Mouse (Mus musculus) olfactory bulb, adult 2 months (tissue): Measurements from ENCODE around the gene Blcap. TPM values are rescaled to one million over a fixed set of nuclear protein-coding genes. Genes with fewer than 3 reads are reported as not detected.

ENCODE experiments used
- H3K27ac ChIP-seq: fragments of 200-500 bp; 2 replicates; pipeline ENCODE4 v1.5.1; 2012; ENCODE audit warnings: low read depth, low read length; ENCODE audit not compliant: insufficient read depth
- H3K4me1 ChIP-seq: fragments of 200-500 bp; 2 replicates; pipeline ENCODE4 v1.6.1; 2012; ENCODE audit warnings: low read length; ENCODE audit not compliant: control insufficient read depth, insufficient read depth
- H3K4me3 ChIP-seq: fragments of 200-500 bp; 2 replicates; pipeline ENCODE4 v1.5.1; 2012; ENCODE audit warnings: mild to moderate bottlenecking, low read depth, low read length, moderate library complexity; ENCODE audit not compliant: insufficient read depth
- CTCF ChIP-seq: fragments of 200-500 bp; IDR thresholded peaks from 2 replicates; pipeline ENCODE4 v1.5.1; 2012; ENCODE audit warnings: low read depth, mild to moderate bottlenecking, low read length, moderate library complexity; ENCODE audit not compliant: insufficient read depth
- POLR2A ChIP-seq: fragments of 200-500 bp; IDR thresholded peaks from 2 replicates; pipeline ENCODE4 v1.6.1; 2012; ENCODE audit warnings: mild to moderate bottlenecking, low read depth, low read length, moderate library complexity; ENCODE audit not compliant: insufficient read depth
- WGBS: fragments of 180-500 bp; shearing (Covaris S2); methylation state at CpG from one replicate; pipeline ENCODE4 v1.1.7; 2018; 5-methylcytosine and 5-hydroxymethylcytosine counted together
- polyA plus RNA-seq: library from polyadenylated mRNA; stranded (reverse); fragments of >200 nt; gene quantifications from 2 replicates; pipeline ENCODE4 v1.2.4, GENCODE M21; 2012; ENCODE audit warnings: low replicate concordance; ENCODE audit not compliant: missing spikeins, insufficient read depth, insufficient read length

Gene Blcap
- polyA plus RNA-seq, 1 experiment = not detected

DNA sequence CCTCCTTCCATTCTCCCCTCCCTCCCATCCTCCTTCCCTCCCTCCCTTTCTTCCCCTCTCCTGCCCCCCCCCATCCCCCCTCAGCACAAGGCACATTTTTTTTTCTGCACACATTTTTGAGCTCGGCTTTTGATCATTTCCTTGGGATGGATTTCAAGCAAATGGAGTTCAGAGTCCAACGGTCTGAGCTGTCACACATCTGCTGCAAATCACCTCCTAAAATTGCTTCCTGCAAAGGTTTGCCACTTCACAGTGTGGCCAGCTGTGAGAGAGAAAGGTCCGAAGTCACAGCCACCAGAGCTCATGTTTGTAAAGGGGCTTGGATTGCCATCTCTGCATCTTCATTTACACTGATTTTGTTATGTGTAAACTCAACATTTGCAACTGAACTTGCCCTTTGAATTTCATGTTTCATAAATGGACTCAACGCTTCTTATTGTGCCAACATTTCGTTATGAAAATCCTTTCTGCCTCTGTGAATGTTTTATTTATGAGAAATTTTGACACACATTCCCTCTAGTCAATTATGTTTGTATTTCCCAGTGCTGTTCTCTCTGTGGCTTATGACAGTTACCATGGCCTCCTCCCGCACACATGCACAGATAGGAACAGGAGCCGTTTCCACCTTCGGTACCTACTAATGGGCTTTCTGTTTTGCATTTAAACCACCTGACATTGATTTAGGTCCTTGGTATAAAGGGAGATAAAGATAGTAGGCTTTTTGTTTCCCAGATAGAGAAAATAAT lies 39.2 kb downstream of the Blcap start:
- TF ChIP-seq CTCF (no peak), POLR2A (no peak)
- no peak overlapping the region for H3K4me3 ChIP-seq
- 54% methylated on average over 8 of the region's 8 CpGs for WGBS
- peaks cover 30% of the 10 kb centered on the region for H3K4me1 ChIP-seq
- H3K27ac ChIP-seq = no peak overlapping the region; the same call in 1 of the 2 replicates

DNA sequence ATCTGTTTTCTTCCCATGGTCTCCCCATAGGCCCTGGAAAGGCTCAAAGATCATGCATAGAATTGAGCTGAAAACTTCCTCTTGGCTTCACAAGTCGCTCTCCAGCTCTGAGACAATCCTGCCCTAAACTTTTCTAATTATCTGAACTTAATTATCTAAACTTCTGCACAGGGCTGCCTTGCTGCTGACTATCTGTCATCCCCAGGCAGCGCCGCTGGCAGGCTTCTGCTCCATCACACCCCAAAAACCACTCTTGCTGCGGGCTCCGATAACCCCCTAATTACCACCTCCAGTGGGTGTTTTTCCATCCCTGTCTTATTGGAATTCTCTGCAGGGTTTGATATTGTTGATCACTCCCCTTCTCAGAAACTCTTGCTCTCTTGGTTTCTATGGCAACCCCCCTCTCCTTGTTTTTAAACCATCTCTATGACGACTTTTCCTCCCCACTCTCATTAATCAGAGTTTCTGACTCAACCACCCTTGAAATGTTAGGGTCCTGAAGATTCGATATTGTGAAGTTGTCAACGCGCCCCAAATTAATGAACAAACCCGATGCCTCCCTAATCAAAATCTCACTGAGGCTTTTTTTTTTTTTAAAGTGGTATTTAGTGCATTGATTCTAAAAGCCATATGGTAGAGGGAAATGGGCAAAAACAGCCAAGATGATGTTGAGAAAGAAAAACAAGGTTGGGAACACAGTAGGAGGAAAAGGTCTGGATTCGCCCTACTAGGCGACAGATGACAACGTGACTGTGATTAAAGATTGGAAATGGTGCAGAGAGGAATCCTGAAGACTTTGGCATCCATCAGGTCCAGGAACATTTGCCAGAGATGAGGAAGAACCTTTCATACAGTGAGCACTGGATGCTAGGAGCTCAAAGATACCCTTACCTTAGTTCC lies 40.8 kb downstream of the Blcap start:
- H3K4me3 ChIP-seq = no peak overlapping the region
- peak overlapping the region; percentile 40 for H3K27ac ChIP-seq
- TF ChIP-seq CTCF (no peak), POLR2A (no peak)
- 20% methylated on average over 13 of the region's 13 CpGs for WGBS
- H3K4me1 ChIP-seq = peaks cover 31% of the 10 kb centered on the region

DNA sequence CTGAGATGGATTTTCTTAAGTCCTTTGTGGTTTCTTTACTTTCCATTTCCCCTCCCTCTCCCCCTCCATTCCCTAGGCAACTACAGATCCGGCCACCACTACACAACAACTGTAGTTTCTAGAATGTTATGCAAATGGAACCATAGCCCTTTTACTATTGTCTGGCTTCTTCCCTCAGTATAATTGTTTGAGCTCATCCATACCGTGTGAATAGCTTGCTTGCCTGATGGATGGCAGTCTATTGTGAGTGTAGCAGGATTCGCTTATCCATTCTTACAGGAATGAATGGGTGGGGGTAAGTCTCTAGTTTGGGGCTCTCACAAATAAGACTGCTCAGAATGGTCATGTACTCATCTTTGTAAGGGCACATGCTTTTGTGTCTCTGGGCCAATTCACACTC lies 48.5 kb downstream of the Blcap start:
- no peak for TF ChIP-seq CTCF
- TF ChIP-seq POLR2A = no peak
- WGBS = 72% methylated on average over 3 of the region's 3 CpGs
- H3K4me3 ChIP-seq = no peak overlapping the region
- peaks cover 27% of the 10 kb centered on the region for H3K4me1 ChIP-seq
- no peak overlapping the region for H3K27ac ChIP-seq

DNA sequence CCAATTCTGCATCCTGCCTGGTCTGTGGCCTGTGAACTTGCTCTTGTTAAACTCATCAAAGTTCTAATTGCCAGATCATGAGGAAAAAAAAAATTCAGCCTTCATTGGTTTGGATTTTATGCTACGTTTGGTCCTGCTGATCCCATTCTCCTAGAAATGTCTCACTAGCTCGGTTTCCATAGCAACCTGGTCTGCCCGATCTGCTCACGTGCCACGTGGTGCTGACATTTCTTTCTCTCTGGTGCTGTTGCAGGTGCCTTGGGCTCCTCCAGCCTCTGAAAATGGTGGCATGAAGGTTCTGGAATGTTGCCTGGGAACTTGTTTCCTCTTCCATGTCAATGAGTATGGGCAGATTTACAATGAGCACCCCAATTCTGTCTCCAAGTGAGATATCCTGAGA lies 50.6 kb downstream of the Blcap start:
- Histone ChIP-seq H3K27ac (no peak overlapping the region), H3K4me3 (no peak overlapping the region), H3K4me1 (peaks cover 19% of the 10 kb centered on the region)
- TF ChIP-seq CTCF (no peak), POLR2A (no peak)
- 14% methylated on average over 5 of the region's 5 CpGs for WGBS

DNA sequence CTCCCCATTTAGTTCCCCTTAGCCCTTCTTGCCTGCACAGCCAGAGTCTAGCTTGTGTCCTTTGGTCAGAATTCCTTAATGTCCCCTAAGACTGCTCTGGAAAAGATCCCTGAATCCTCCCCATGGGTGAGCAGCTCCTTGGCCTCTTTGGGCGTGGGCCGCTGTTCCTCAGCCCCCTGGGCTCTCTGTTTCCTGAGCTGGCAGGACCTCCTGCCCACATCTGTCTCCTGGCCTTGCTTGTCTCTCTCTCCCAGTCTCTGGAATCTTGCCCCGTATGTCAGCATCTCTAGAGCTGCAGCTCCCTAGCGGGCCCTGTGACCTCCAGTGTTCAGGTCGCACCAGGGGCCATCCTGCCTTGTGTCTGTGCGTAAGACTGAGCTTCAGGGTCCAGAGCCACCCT lies 51.6 kb downstream of the Blcap start:
- 90% methylated on average over 6 of the region's 6 CpGs for WGBS

DNA sequence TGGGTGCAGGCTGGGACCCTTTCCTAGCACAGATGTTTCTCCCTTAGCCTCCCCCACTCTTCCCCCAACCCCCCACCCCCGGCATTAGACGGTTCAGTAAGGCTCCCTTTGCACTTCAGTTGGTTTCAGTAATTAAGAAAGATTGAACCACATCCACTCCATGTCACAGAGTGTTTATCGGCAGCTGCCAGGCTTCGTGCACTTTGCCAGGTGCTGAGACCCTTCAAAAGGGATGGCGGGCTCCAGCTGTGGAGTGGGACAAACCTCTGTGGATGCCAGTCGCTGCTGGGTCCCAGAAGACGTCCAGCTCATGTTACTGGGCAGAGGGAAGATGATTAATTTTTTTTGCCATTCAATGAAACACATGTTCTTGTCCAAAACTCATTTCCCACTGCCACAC lies 52.6 kb downstream of the Blcap start:
- TF ChIP-seq POLR2A = no peak
- no peak for TF ChIP-seq CTCF
- Histone ChIP-seq H3K4me3 (no peak overlapping the region), H3K27ac (no peak overlapping the region), H3K4me1 (peaks cover 19% of the 10 kb centered on the region)
- 60% methylated on average over 7 of the region's 7 CpGs for WGBS

More for the DNA sequence above, 51.6 kb downstream of the Blcap start:
- Histone ChIP-seq H3K27ac (no peak overlapping the region), H3K4me1 (peaks cover 17% of the 10 kb centered on the region), H3K4me3 (no peak overlapping the region)
- no peak for TF ChIP-seq POLR2A
- TF ChIP-seq CTCF = no peak

DNA sequence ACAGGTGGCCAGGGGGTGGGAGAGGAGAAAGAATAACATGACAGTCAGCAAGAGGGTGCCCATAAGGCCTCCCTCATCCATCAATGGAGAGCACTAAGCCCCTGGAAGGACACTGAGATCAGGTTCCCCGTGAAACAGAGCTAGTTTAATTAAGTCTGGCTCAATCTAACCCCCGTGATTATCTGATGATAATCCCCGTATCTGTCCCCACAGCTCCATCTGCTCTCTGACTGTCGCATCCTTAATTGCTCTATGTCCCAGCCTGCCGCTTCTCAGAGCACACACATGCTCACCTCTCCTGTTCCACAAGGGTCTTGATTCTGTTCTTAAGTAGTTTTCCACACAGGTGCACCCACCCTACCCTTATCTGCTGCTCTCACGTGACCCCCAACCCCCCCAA lies 53.5 kb downstream of the Blcap start:
- WGBS = 74% methylated on average over 6 of the region's 6 CpGs
- no peak overlapping the region for H3K27ac ChIP-seq
- peaks cover 22% of the 10 kb centered on the region for H3K4me1 ChIP-seq
- H3K4me3 ChIP-seq = no peak overlapping the region
- no peak for TF ChIP-seq POLR2A
- no peak for TF ChIP-seq CTCF

DNA sequence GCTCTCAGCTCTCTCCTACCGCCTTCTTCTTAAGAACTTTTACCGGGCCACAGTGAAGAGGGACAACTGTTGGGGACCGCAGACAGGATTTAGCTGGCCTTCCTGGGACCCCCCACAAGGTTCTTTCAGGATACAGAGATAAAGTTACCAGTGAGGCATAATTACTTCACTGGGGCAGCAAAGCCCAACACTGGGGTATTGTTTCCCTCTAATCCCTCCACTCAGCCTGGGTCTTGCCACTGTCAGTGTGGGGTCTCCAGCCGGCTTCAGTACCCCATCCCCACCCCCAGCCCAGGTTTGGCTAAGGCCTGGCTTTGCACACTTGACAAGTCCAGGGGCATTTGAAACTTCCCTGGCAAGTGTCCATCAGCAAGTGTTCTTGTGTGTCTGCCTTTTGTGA lies 56.7 kb downstream of the Blcap start:
- no peak overlapping the region for H3K4me3 ChIP-seq
- no peak overlapping the region for H3K27ac ChIP-seq
- 66% methylated on average over 4 of the region's 4 CpGs for WGBS
- TF ChIP-seq POLR2A (no peak), CTCF (no peak)
- peaks cover 21% of the 10 kb centered on the region for H3K4me1 ChIP-seq

DNA sequence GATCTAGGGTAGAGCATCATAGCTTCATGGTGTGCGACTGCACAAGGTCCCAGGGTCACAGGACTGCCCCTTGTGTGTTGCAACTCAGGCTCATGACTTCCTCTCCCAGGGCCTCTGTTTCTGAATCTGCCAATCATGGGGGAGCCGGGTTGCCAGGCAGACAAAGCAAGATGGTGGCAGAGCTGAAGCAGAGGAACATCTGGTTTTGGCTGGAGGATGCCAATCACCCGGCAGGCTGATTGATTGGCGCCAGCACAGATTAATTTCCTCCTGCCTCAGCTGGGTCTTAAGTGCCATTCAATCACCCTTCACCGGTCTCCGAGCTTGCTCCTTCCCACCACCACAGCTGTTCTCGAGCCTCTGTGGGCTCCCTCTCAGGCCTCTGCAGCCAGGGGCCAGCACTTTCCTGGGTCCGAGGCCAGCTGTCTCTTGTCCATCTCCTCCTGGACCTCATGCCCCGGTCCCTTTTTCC lies 57.3 kb downstream of the Blcap start:
- H3K27ac ChIP-seq = no peak overlapping the region
- WGBS = 65% methylated on average over 9 of the region's 9 CpGs

More for the DNA sequence above, 57.3 kb downstream of the Blcap start:
- TF ChIP-seq CTCF (no peak), POLR2A (no peak)
- peaks cover 25% of the 10 kb centered on the region for H3K4me1 ChIP-seq
- H3K4me3 ChIP-seq = no peak overlapping the region
